Mouse (Mus musculus) CD4-positive, CD25-positive, alpha-beta regulatory T cell, adult 4 months (primary cell): ENCODE results near the gene Timp1. TPM values are rescaled to one million over a fixed set of nuclear protein-coding genes. Genes with fewer than 3 reads are reported as not detected.

ENCODE experiments used
- ATAC-seq: one replicate; pipeline ENCODE4 v1.8.0; 2017
- polyA plus RNA-seq, 2 experiments: library from polyadenylated mRNA; unstranded; fragments of 100-300 nt; shearing (Covaris generic); gene quantifications; one replicate each; pipeline ENCODE4 v1.2.1; 2017

Timp1 gene
- under 1 TPM in 1 of 2 experiments, not detected in 1; 0.39 TPM for polyA plus RNA-seq

GRCm38 (mm10) chrX:20869962-20870513, at the start of gene Timp1:
Gene Timp1 (plus strand): TSS chrX:20870166.
- no peak for ATAC-seq

- no peak for ATAC-seq
These were observed 41.0 kb upstream of the Timp1 start for GRCm38 (mm10) chrX:20828934-20829333.

- ATAC-seq: no peak
These were observed 22.7 kb upstream of the Timp1 start for GRCm38 (mm10) chrX:20847232-20847631.

GRCm38 (mm10) chrX:20847816-20848215, 22.1 kb upstream of the Timp1 start:
- no peak for ATAC-seq

GRCm38 (mm10) chrX:20848256-20848984, 21.5 kb upstream of the Timp1 start:
- ATAC-seq: peak; percentile 100

- no peak for ATAC-seq
These were observed 16.2 kb upstream of the Timp1 start for GRCm38 (mm10) chrX:20853794-20854193.

- ATAC-seq: no peak
These were observed 8.4 kb upstream of the Timp1 start for GRCm38 (mm10) chrX:20861453-20862104.

- ATAC-seq: no peak
These were observed 7.6 kb upstream of the Timp1 start for GRCm38 (mm10) chrX:20862105-20863065.

- ATAC-seq: no peak
These were observed 6.5 kb upstream of the Timp1 start for GRCm38 (mm10) chrX:20863161-20864101.

GRCm38 (mm10) chrX:20868091-20868490, 1.9 kb upstream of the Timp1 start:
- no peak for ATAC-seq

- ATAC-seq: no peak
These were observed 763 bp upstream of the Timp1 start for GRCm38 (mm10) chrX:20869203-20869602.

GRCm38 (mm10) chrX:20872928-20873500, 3.0 kb downstream of the Timp1 start:
- no peak for ATAC-seq

GRCm38 (mm10) chrX:20875241-20875640, 5.3 kb downstream of the Timp1 start:
- no peak for ATAC-seq

GRCm38 (mm10) chrX:20910074-20910473, 40.1 kb downstream of the Timp1 start:
- no peak for ATAC-seq

- no peak for ATAC-seq
These were observed 43.8 kb downstream of the Timp1 start for GRCm38 (mm10) chrX:20913726-20914125.

- no peak for ATAC-seq
These were observed 45.1 kb downstream of the Timp1 start for GRCm38 (mm10) chrX:20915075-20915474.

GRCm38 (mm10) chrX:20920249-20920843, 50.4 kb downstream of the Timp1 start:
- ATAC-seq: peak; percentile 40

GRCm38 (mm10) chrX:20920844-20921364, 50.9 kb downstream of the Timp1 start, which contains the start of gene Syn1:
Gene Syn1 (minus strand): TSS chrX:20921004.
- ATAC-seq: peak; percentile 97

- ATAC-seq: no peak
These were observed 51.4 kb downstream of the Timp1 start for GRCm38 (mm10) chrX:20921366-20921765.

- ATAC-seq: no peak
These were observed 53.5 kb downstream of the Timp1 start for GRCm38 (mm10) chrX:20923506-20923905.
